8 mouse cellular contexts compared by ENCODE assay signal in the genomic region with DNA sequence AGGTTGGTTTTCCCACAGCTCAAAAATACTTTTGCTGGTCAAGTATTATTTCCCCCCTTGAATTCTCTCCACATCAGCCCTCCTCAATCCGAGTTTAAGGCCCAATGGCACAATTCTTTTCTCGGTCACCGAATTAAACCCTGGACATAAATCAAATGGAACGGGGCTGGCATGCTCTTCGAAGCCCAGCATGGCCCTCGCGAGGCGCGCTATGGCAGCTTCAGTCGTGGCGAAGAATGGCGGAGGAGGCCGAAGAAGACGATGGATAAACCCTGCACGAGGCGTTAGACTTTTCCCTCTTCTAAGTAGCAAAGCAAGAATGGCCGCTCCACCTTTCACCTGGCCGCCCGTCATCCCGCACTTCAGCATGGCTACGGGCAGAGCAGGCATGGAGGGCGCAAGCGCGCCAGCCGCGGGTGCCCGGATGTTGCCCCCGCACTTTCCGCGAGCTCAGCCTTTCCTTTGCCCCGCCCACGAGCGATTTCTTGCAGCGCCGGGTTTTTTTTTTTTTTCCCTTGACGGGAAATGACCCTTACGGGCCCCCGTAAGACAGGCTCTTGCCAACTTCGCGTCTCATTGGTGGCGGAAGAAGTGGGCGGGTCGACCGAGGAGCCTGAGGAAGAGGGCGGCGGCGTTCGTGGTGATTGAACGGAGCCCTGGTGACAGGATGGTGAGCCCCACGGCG. TPM values are rescaled to one million over a fixed set of nuclear protein-coding genes. Genes with fewer than 3 reads are reported as not detected.
DNase-seq lines count a peak whose midpoint lies in the region; ATAC-seq lines count a peak whose summit lies in the region.

A gene (minus strand): TSS at position 427 of the 685 bp plus-strand sequence.
A gene (plus strand): TSS at position 563 of the 685 bp plus-strand sequence.

- intact Hi-C loops in gastrocnemius, postnatal 14 days (cut with DNase I; ENCODE audit: low total_unique reads): no loop called here
- intact Hi-C loops in left cerebral cortex, postnatal 10 days (cut with DNase I): loop anchor here (5.0 kb wide), 1 partner anchor 222 kb away; no protein-coding TSS in a partner anchor

- peak; percentile 98 to 99 for DNase-seq in adrenal gland, adult (ENCODE audit: inconsistent age in 2 of 2, low spot score in 1 of 2)
- DNase-seq in embryo, embryonic 10.5 days (ENCODE audit: low spot score): peak; percentile 100
- DNase-seq in gastrocnemius, postnatal 14 days: peak; percentile 99
- DNase-seq in left cerebral cortex, postnatal 10 days (ENCODE audit: extremely low spot score in 1 of 2, low spot score in 2 of 2): peak; percentile 98 to 100
- DNase-seq in right cerebral cortex, postnatal 25 days: peak; percentile 98
- peak; percentile 97 to 99 for DNase-seq in urinary bladder, postnatal 4 days (ENCODE audit: low spot score in 2 of 2)

- peak; percentile 98 for ATAC-seq in inflammation-experienced regulatory T-cells, adult 6 months
- ATAC-seq in megakaryocyte-erythroid progenitor cell, adult 5-6 weeks (replicated peaks; ENCODE audit: low FRiP score, low TSS enrichment, poor library complexity, severe bottlenecking): peak; percentile 98

RNA-seq across cellular contexts. Expression of the first gene that starts in this region (rescaled TPM):
- total RNA-seq in gastrocnemius, postnatal 14 days (2021): under 1 TPM; 0.47 to 0.73 TPM
- 10 to 100 TPM in 2 of 3 experiments, 1 to 10 TPM in 1; 6.1 to 16.8 (median 13.9) TPM for polyA plus RNA-seq in inflammation-experienced regulatory T-cells, adult 6 months (2017; shearing (Covaris generic))
- 1 to 10 TPM; 4.2 to 4.3 TPM for total RNA-seq in left cerebral cortex, postnatal 10 days (2021)
- 11.4 and 16.2 TPM in 2 replicates for total RNA-seq in megakaryocyte-erythroid progenitor cell, adult 5-6 weeks (2014; fragmentation: Nextera tagmentation)
- 7.5 and 11.7 TPM in 2 replicates for total RNA-seq in megakaryocyte-erythroid progenitor cell, adult 5-6 weeks (2017)

RNA-seq across cellular contexts. Expression of the second gene that starts in this region (rescaled TPM):
- 10 to 100 TPM; 48.9 to 50.1 TPM for total RNA-seq in gastrocnemius, postnatal 14 days (2021)
- polyA plus RNA-seq in inflammation-experienced regulatory T-cells, adult 6 months (2017; shearing (Covaris generic)): 100 to 1,000 TPM; 206 to 295 (median 210) TPM
- total RNA-seq in left cerebral cortex, postnatal 10 days (2021): 100 to 1,000 TPM; 224 to 239 TPM
- total RNA-seq in megakaryocyte-erythroid progenitor cell, adult 5-6 weeks (2014; fragmentation: Nextera tagmentation): 86.2 and 88.4 TPM in 2 replicates
- 45.5 and 93.0 TPM in 2 replicates for total RNA-seq in megakaryocyte-erythroid progenitor cell, adult 5-6 weeks (2017)

Comparison
In these comparisons a context has a peak if more than half of its experiments do, and no peak if none do; other contexts are left out.
1. Peak in every context shown above with its lines: DNase-seq and ATAC-seq.